Comparison of ENCODE assay signal across 18 mouse cellular contexts in genomic region chr16:41343431-41343830, GRCm38 (mm10).
"Had no signal": no experiment of that assay in that cellular context is flagged by ENCODE, and none has a peak within 500 bp of the region (broad histone marks: within the 10 kb centered on the region; RNA-seq: fewer than 3 reads in every experiment).

No protein-coding gene starts in this region.

- DNase-seq: lung, embryonic 14.5 days; lung, postnatal 10 days; lung, postnatal 4 days; midbrain, embryonic 14.5 days; retina, postnatal 1 day; right cerebral cortex, adult 18-20 months; right cerebral cortex, postnatal 25 days; right cerebral cortex, postnatal 4 days; spleen, adult 18-20 months; thymus, adult 18-20 months; thymus, postnatal 14 days; thymus, postnatal 36 days had no signal

- H3K4me2 ChIP-seq: lung, embryonic 14.5 days; midbrain, embryonic 12.5 days; neural tube, embryonic 13.5 days; neural tube, embryonic 15.5 days had no signal

- H3K9ac ChIP-seq: lung, embryonic 14.5 days; midbrain, embryonic 12.5 days; neural tube, embryonic 13.5 days; neural tube, embryonic 15.5 days had no signal

- H3K4me3 ChIP-seq: midbrain, embryonic 10.5 days; midbrain, embryonic 12.5 days; myocyte; neural tube, embryonic 13.5 days; neural tube, embryonic 15.5 days had no signal

- H3K36me3 ChIP-seq: midbrain, embryonic 10.5 days; midbrain, embryonic 12.5 days; neural tube, embryonic 13.5 days; neural tube, embryonic 15.5 days had no signal

- H3K9me3 ChIP-seq: midbrain, embryonic 10.5 days; midbrain, embryonic 12.5 days; neural tube, embryonic 13.5 days; neural tube, embryonic 15.5 days had no signal

- H3K4me1 ChIP-seq: midbrain, embryonic 10.5 days; midbrain, embryonic 12.5 days; neural tube, embryonic 13.5 days; neural tube, embryonic 15.5 days had no signal

- H3K27ac ChIP-seq: midbrain, embryonic 10.5 days; midbrain, embryonic 12.5 days; neural tube, embryonic 13.5 days; neural tube, embryonic 15.5 days had no signal

- H3K27me3 ChIP-seq: midbrain, embryonic 12.5 days; neural tube, embryonic 13.5 days; neural tube, embryonic 15.5 days had no signal

- ATAC-seq: midbrain, embryonic 16.5 days had no signal
